Mouse (Mus musculus) v-Abl transformed pro-B cells (cell line): ENCODE measurements around the gene Prpf8.

Experiments used
- in situ Hi-C, 2 experiments: fragments of 400-800 bp; cut with MboI; formaldehyde crosslinking; loops; one replicate each; pipeline ENCODE4 v1.15.1; 2025; ENCODE audit not compliant: unreplicated experiment in 2 of 2

The Prpf8 gene

DNA sequence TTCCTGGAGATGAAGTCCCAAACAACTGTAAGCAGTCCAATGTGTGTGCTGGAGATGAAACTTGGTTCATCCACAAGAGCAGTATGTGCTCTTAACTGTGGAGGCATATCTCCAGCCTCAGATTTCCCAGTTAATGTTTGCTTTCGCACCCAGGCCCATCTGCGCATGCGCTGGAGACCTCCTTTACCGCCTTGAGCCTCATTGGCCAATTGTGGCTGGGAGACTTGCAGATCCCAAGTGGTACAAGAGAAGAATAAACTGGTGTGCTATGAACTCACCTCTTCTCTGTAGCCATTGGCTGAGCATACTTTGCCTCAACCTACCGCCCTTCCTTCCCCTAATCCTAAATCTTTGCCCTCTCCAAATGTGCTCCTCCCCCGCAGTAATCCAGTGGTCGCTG lies 13.2 kb upstream of the Prpf8 start:
- in situ Hi-C loops: no loop called here

DNA sequence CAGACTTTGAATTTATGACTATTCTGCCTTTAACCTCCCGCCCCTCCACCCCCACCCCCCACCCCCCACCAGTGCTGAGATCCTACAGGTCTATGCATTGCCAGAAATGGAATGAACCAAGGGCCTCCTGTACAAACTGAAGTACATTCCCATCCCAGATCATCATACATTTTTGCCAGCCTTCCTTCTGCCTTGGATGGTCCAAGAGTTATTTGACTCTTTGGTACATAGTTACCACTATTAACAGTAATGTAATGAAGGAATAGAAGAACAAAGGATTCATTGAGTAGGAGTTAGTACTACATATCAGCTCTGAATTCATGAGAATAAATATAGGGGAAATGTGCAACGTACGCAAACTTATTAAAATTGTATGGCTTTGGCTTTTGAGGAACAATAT lies 424 bp upstream of the Prpf8 start:
- in situ Hi-C loops: loop anchor here (5.0 to 25.0 kb wide), 3 partner anchors 34 to 299 kb away; partner anchors contain the start of genes Dph1 (in 1 of the 2), Ovca2 (in 1 of the 2), Rtn4rl1 (in 1 of the 2) and Wdr81 (in 1 of the 2)

DNA sequence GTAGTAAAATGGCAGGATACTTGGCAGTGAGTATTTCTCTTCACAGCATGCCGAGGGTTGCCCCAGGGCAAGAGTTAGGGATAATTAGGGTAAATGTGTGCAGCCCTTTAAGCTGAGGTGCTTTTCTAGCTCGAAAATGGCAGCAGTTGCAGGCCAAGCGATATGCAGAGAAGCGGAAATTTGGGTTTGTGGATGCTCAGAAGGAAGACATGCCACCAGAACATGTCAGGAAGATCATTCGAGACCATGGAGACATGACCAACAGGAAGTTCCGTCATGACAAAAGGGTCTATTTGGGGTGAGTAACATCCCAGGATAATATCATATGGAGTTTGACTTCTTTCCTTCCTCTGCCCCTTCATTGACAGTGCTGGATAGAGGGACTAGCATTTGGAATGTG lies 880 bp downstream of the Prpf8 start:
- in situ Hi-C loops: loop anchor here (5.0 to 25.0 kb wide), 3 partner anchors 35 to 300 kb away; partner anchors contain the start of genes Dph1 (in 1 of the 2), Ovca2 (in 1 of the 2), Rtn4rl1 (in 1 of the 2) and Wdr81 (in 1 of the 2)

DNA sequence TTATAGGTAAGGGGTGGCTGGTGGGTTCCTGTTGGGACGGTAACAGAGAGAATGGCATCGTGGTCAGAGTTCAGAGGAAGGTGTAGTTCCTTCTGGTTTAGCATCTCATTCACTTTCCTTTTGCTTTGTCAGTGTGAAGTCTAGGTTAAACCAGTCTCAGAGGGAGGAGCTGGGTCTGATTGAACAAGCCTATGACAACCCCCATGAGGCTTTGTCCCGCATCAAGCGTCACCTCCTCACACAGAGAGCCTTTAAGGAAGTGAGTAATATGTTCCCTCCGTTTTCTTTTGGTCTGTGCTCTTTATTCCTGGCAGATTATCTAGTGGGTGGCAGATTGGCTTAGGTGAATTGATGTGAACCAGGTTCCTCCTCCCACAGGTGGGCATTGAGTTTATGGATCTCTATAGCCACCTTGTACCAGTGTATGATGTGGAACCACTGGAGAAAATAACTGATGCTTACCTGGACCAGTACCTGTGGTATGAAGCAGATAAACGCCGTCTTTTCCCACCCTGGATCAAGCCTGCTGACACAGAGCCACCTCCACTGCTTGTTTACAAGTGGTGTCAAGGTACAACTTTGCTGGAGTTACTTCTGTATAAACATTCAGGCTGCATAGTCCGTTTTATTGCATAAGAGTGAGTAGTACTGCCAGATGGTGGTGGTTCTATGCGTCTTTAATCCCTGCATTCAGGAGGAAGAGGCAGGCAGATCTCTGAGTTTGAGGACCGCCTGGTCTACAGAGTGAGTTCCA lies 7.9 kb downstream of the Prpf8 start:
- in situ Hi-C loops: loop anchor here (5.0 to 25.0 kb wide), 2 partner anchors 42 to 307 kb away; partner anchors contain the start of genes Dph1 (in 1 of the 2), Ovca2 (in 1 of the 2), Rtn4rl1 (in 1 of the 2) and Wdr81 (in 1 of the 2)

DNA sequence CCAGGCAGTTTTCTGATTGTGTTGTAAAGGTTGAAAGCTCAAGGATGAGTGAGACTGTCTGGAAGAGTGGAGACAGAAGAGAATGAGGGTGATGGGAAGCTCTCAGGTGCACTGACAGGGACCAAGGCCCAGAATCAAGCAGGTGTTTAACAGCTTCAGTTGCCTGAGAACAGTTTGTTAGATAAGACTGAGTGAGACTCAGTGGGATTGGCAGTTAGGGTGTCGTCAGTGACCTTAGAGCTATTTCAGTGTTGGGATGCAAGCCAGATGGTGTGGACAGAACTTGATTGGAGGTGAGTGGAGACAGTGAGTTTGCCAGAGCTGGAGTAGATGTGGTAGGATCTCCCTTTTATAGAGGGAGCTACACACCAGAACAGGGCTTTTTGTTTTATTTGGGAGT lies 11.5 kb downstream of the Prpf8 start:
- in situ Hi-C loops: loop anchor here in 1 of 2 experiments (25.0 kb wide), 1 partner anchor 311 kb away; the partner anchor contains the start of genes Dph1, Ovca2 and Rtn4rl1

DNA sequence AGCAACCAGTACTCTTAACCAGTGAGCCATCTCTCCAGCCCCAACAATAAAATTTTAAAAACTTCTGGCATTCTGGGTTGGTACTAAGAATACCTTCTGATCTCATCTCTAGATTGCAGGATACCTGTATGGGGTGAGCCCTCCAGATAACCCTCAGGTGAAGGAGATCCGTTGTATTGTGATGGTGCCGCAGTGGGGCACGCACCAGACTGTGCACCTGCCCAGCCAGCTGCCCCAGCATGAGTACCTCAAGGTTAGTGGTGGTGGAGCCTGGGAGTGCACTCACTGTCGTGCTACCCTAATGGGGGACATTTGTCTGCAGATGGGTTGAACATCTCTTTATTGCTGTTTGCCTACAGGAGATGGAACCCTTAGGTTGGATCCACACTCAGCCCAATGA lies 21.5 kb downstream of the Prpf8 start:
- in situ Hi-C loops: loop anchor here in 1 of 2 experiments (25.0 kb wide), 1 partner anchor 404 kb away; no protein-coding TSS in a partner anchor

DNA sequence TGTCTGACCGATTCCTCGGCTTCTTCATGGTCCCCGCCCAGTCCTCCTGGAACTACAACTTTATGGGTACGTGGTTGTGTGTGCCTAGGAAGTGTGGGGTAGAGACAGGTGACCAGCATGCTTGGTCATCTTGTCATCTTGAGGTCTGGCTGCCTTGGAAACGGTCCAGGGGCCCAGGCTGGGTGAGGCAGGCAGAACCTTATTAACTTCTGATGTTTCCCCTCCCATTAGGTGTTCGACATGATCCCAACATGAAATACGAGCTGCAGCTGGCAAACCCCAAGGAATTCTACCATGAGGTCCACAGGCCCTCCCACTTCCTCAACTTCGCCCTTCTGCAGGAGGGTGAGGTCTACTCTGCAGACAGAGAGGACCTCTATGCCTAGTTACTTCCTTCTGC lies 22.3 kb downstream of the Prpf8 start:
- in situ Hi-C loops: loop anchor here in 1 of 2 experiments (25.0 kb wide), 1 partner anchor 403 kb away; no protein-coding TSS in a partner anchor

DNA sequence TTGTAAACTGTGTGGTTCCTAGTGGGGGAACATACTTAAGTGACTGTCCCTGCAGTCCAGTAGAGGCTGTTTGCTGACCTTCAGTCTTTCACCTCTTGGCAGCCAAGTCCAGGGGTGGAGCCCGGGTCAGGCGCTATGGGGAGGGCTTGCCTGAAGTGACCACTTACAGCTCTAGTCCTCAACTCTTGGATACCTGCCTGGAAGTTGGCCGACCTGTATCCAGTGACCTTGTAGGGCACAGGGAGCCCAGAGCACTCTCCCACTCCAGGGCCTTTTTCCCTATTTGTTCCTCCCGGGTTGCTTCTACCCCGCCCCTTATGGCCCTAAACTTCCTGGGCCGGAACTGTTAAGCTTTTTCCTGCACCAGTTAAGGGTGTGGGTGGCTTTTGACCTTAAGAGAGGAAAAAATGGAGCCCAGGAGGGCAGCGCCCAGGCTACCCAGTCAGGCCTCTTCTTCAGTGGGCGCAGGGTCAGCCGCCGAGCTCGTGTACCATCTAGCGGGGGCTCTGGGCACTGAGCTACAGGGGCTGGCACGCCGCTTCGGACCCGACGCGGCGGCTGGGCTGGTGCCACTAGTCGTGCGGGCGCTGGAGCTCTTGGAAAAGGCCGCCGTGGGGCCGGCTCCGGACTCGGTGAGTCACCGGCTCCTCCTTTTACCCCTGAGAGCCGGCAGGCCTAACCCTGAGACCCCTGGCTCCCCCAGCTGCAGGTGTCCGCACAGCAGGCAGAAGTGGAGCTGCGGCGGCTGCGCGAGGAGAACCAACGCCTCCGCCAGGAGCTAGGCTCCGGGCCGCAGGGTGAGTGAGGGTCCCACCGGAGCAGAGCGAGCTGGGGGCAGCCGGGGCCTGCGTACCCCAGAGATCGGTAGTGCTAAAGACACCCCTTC lies 23.4 kb downstream of the Prpf8 start, which contains the start of gene Rilp:
Gene Rilp (plus strand): TSS at position 354 of the 886 bp plus-strand sequence.
- in situ Hi-C loops: loop anchor here in 1 of 2 experiments (25.0 kb wide), 1 partner anchor 402 kb away; no protein-coding TSS in a partner anchor

DNA sequence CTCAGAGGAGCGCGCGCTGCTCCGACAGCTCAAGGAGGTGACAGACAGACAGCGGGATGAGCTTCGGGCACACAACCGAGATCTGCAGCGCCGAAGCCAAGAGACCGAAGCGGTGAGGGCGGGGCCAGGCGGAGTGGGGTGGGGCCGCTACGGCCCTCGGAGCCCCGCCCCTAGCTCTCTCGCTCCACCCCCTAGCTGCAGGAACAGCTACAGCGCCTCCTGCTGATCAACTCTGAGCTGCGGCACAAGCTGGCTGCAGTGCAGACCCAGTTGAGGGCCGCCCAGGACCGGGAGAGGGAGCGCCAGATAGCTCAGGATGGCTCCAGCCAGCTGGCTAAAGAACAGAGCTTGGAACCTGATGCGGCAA lies 24.0 kb downstream of the Prpf8 start:
- in situ Hi-C loops: loop anchor here in 1 of 2 experiments (25.0 kb wide), 1 partner anchor 402 kb away; no protein-coding TSS in a partner anchor

DNA sequence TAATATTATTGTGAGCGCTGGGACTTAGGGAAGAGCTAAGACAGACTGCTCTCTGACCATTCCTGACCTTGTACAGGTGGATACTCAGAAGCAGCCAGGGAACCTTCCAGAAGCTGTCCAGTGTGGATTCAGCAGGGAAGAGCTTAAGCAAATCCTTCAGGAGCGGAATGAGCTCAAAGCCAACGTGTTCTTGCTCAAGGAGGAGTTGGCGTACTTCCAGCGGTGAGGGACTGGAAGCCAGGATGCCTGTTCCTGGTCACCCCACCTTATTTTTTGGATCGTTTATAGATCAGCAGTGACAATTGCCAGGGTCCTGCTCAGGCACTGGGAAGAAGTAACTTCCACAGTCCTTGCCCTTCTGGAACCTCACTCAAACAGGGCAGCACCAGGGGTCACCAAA lies 24.6 kb downstream of the Prpf8 start:
- in situ Hi-C loops: loop anchor here in 1 of 2 experiments (25.0 kb wide), 1 partner anchor 401 kb away; no protein-coding TSS in a partner anchor

DNA sequence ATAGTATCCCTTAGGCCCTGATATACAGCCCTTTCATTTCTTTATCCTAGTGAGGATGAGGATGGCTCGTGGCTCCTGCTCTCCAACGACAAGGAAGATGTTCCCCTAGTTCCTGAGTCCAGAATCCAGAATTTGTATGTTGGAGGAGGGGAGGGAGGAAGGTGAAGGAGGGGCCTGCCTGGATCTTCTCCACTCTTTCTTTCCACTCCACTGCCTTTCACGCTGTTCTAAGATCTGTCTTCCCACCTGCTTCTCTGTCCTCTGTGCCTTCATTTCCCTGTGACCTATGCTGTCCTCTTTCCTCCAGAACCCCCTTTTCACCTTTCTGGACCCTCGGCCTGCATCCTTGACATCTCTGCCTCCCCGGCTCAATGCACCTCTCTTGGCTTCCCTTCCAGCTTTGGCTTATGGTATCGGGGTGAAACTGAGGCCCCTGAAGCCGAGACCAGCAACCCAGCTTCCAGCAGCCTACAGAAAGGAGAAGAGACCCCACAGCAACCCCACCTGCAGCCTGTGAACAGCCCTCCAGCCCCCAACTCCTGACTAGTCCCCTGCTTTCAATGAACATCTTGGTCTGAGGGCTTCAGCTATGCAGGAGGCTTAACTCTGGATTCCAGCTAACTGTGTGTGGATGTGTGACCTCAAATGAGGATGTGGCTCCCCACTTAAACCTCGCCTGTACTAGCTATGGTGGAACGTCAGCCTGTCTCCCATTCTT lies 25.8 kb downstream of the Prpf8 start:
- in situ Hi-C loops: loop anchor here in 1 of 2 experiments (25.0 kb wide), 1 partner anchor 400 kb away; no protein-coding TSS in a partner anchor

DNA sequence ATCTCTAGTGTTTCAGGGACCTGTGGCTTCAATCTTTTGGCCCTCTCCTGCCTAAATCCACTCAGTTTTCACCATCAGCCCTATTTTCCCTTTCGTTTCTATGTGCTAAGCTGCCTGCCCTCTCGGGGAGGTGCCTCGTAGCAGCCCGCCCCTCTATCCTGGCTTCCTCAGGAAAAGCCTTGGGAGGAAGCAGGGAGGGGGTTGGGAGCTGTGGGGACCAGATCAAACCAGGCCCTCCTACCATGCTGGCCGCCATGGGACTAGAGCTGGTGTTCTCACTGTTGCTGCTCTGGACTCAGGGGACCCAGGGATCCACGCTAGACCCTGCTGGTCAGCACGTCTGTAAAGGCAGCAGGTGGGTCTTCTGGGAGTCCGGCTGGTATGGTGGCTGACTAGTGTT lies 26.7 kb downstream of the Prpf8 start, which contains the start of gene Scarf1:
Gene Scarf1 (plus strand): TSS at position 205 of the 400 bp plus-strand sequence.
- in situ Hi-C loops: loop anchor here in 1 of 2 experiments (25.0 kb wide), 1 partner anchor 399 kb away; no protein-coding TSS in a partner anchor

DNA sequence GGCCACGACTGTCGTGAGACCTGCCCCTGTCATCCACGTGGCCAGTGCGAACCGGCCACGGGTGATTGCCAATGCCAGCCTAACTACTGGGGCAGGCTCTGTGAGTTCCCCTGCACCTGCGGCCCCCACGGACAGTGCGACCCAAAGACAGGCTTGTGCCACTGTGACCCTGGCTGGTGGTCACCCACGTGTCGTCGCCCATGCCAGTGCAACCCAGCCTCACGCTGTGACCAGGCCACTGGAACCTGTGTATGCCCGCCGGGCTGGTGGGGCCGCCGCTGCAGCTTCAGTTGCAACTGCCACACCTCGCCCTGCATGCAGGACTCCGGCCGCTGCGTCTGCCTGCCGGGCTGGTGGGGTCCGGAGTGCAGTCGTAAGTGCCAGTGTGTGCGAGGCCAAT lies 28.6 kb downstream of the Prpf8 start:
- in situ Hi-C loops: loop anchor here in 1 of 2 experiments (25.0 kb wide), 1 partner anchor 397 kb away; no protein-coding TSS in a partner anchor

DNA sequence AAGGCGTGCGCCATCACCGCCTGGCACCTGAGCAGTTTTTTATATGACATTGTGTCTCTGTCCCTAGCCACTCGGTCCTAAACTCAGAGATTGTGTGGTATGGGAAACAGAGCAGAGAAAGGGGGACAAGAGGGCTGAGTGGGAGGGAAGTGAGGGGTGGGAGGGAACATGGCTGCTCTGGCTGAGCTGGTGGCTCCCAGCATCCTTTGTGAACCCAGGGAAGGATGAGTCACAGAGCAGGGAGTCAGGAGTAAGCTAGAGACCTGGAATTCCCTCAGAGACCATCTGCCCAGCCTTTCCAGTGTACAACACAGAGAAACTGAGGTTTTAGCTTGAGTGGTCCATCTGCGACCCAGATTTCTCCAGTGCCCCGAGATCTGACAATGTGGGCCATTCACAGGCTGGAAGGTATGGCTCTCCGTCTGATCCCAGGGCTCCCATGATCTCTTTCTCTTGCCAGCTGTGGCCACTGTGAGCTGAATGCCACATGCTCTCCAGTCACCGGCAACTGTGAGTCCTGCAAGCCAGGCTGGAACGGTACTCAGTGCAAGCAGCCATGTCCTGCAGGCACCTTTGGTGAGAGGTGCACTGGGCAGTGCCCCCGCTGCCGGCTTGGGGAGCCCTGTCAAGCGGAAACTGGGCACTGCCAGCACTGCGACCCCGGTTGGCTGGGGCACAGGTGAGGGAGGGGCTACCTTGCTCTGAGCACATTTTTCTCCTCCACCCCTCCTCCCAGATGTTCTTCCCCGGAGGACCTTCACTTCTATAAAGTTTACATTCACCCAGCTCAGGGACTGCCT lies 33.4 kb downstream of the Prpf8 start:
- in situ Hi-C loops: loop anchor here in 1 of 2 experiments (10.0 to 25.0 kb wide), 2 partner anchors 115 to 392 kb away; no protein-coding TSS in a partner anchor

DNA sequence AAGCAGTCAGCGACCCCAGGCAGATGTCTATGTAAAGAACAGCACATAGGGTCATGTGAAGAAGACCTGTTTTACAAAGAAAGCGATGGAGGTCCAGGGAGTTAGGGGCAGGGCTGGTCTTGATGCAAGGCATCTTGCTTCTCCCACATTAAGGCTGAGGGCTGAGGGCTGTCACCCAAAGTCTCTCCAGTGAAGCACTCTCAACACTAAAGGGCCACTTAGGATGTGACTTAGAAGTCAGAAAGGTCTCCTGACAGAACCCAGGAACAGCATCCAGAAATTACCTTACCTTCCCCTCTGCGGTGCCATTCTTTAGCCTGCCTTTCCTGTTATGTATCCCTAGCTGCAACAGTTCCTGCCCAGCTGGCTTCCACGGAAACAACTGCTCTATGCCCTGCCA lies 35.0 kb downstream of the Prpf8 start:
- in situ Hi-C loops: loop anchor here in 1 of 2 experiments (10.0 to 25.0 kb wide), 2 partner anchors 117 to 391 kb away; no protein-coding TSS in a partner anchor

DNA sequence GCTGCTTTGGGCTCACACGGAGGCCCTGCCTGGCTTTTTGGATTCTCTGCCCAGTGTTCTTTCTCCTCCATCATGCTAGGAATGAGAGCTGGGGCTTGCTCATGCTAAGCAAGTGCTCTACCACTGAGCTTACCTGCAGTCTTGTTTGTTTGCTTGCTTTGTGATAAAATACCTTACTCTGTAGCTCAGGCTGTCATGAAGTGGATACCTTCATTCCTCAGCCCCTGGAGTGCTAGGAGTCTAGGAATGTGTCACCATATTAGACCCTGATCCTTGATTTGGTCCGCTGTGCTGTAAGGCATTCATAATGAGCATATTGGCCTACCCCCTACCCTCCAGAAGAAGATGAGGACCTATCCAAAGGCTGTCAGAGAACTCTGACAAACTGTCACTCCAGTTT lies 36.2 kb downstream of the Prpf8 start:
- in situ Hi-C loops: loop anchor here in 1 of 2 experiments (10.0 to 25.0 kb wide), 2 partner anchors 118 to 390 kb away; no protein-coding TSS in a partner anchor

DNA sequence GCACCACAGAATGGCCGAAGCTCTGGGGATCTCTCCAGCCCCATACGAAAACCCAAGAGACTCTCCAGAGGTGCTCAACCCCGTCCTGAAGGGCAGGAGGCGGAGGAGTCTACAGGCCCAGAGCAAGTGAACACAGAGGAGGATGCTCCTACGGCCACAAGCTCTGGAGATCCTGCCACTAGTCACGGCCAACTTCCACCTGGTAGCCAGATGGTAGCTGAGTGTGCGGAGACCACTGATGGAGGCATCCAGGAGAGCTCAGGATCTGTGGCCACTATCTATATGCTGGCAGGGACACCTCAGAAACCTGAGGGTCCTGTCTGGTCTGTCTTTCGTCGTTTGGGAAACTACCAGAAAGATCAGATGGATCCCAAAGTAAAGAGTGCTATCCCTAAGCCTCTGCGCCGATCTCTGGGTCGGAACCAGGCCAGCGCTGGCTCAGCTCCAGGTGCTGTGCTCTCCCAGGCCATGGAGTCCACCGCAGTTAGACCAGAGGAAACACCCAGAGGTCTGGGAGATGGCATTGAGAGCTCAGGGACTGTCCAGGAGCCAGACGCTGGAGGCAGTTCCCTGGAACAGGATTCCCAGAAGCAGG lies 39.0 kb downstream of the Prpf8 start:
- in situ Hi-C loops: loop anchor here in 1 of 2 experiments (5.0 to 10.0 kb wide), 3 partner anchors 68 to 121 kb away; partner anchors contain the start of gene Inpp5k

DNA sequence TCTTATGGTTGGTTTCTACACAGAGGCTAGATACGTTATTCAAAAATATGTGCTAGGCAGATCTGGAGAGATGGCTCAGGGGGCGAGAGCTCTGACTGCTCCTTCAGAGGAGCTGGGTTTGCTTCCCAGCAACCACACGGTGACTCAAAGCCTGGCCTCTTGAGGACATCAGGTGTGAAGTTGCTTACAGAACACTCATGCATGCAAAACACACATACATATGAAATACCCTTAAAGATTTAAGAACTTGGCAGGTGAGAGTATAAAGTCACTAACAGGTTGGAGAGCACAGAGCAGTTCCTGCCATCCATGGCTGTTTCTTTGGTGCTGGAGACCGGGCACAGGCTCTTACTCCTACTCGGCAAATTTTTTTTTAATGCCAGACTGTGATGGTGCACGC lies 40.3 kb downstream of the Prpf8 start:
- in situ Hi-C loops: loop anchor here in 1 of 2 experiments (5.0 to 10.0 kb wide), 3 partner anchors 70 to 122 kb away; partner anchors contain the start of gene Inpp5k
